Mouse (Mus musculus): ENCODE results near the gene Tiam1.
"Not testable (repeated sequence)": the region's sequence is repeated elsewhere in the genome, so short reads cannot be mapped to it uniquely, and the experiment has no call there.

Tiam1 gene

DNA sequence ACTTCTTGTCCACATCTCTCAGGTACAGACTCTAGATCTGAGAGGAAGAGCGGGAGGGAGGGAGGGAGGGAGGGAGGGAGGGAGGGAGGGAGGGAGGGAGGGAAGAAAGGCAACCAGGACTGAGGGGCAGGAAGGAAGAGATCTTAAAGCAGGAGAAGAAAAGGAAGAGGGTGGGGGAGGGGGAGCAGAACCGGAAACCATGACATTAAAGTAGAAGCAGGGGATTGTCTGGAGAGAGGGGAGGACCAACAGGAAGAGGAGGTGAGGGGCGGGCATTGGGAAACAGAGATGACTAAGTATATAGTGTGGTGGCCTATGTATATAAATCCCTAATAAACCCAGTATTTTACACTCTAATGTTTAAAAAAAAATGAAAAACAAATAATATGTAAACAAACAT is 34.1 kb downstream of the Tiam1 start:
- DNase-seq (ENCODE audit: low read depth, low spot score) = no peak

DNA sequence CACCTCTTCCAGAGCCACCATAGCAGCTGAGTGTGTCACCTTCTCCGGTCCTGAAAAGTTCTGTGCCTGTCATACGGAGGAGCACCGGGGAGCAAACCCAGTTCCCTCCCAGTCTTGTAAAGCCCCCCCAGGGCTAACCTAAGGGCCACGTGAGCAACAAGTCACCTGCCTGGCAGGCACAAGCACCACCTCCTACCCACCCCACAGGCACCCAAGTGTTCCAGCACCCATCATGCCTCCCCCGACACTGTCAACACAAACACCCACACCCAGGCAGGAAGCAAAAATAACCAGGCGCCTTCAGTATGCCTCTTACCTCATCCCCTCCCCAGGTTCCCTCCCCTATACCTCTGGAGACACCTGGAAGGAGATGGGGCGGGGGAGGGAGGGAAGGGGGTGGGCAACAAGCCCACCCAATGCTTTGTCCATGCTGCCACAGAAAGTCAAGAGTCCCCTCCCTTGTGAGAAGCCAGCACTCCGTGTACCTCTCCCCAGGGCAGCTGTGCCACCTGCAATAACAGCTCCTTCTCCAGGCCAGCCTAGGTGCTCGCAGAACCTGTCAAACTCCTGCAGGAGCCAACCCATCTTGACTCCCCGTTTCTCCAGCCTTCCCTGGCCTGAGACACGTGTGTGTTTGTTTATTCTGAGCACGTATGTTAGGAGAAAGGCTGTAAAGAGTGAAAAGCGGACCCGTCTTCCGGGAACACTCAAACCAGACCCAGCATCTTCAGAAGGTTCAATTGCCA is 38.7 kb downstream of the Tiam1 start:
- no peak for DNase-seq (ENCODE audit: low read depth, low spot score)

DNA sequence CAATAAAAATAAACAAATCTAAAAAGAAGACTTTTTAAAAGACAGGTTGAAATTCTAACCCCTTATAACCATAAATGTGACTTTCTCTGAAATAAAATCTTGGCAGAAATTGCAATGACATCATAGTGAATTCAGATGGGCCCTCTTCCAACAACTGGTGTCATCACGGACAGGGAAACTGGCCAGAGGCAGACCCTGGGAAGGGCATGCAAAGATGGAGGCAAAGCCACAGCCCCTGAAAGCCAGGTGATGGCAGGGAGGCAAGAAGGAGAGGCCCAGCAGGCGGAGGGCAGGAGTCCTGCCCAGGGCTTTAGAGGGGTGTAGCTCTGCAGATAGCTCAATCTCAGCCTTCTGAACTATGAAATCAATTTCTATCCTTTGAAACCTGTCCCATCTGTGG is 39.8 kb downstream of the Tiam1 start:
- DNase-seq (ENCODE audit: low read depth, low spot score) = no peak

DNA sequence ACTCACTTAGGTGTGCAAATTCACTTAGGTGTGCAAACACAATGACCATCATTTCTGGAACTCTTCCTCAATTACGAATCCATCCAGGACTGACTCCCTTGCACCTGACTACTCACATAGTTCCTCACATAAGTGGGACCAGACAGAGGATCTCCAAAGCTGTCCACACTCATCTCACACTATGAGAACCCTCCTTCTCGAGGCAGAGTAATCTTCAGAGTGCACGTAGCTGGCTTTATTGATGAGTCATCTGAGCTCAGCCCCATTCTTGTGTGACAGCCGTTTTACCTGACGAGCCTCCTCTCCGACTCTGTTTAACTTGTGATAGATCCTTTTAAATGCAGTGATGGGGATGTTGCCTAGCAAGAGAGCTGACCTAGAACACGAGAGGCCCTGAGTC is 41.0 kb downstream of the Tiam1 start:
- no peak for DNase-seq (ENCODE audit: low read depth, low spot score)

DNA sequence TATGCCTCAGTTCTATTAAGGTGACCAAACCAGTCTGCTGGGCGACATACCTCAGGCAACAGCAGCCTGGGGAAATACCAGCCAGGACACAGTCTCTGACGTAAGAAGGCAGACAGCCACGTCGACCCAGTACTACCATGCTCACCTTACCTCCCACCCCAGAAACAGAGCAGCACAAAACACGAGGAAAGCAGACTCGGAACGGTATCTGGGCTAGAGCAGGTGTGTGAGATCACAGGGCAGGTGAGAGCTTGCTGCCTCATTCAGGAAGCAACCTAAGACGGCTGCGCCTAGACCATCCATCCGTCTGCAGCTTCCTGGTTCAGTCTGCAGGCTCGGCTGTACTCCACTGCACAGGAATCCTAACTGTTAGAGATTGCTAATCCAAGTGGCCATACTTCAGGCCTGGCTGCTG is 45.4 kb downstream of the Tiam1 start:
- DNase-seq (ENCODE audit: low read depth, low spot score) = no peak

DNA sequence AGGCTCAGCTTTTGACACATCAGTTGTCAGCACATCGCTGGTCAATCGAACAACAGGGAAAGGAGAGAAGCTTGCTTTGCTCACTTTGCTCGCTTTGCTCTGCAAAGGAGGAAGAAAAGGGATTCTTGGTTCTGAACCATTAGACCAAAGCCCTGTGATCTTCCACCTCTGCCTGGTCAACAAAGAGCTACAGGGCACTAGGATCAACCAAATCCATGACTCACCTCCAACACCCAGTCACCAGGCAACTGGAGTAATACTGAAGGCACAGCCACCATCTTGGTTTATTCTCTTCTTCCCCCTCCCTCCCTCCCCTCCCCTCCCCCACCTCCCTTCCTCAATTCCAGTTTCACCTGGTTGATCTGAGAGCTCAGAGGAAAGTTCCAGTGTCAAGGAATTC is 45.8 kb downstream of the Tiam1 start:
- no peak for DNase-seq (ENCODE audit: low read depth, low spot score)

DNA sequence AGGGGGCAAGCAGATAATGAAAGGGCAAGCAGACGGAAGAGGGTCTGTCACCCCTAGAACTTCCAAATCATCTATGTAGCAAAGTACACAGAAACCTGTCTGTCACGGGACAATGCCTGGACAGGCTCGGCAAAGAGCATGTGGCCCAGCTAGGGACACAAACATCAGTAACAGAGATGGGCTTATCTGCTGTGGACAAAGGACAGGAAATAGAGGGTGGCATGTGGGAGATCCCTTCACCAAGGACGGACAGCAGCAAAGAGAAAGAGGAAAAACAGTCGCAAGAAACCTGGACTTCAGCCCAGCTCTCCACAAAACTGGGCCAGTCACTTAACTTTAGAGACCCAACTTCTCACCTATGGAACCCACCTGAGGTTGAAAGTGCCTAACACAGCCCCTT is 47.6 kb downstream of the Tiam1 start:
- no peak for DNase-seq (ENCODE audit: low read depth, low spot score)

DNA sequence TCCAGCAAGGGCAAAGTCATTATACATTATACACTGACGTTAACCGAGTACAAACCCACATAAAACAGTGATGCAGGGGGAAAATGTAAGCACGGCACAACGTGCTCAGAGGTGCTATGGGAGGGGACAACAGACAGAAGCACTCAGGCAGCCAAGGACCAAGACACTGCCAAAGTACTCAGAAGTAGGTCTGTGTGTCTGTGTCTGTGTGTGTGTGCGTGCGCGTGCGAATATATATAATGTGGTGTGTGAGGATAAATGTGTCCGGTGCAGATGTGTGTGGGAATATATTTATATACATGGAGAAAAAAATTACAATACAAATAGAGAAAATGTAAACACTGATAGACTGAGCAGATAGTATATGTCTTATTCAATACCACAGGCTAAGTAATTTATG is 50.6 kb downstream of the Tiam1 start:
- DNase-seq (ENCODE audit: low read depth, low spot score) = no peak

DNA sequence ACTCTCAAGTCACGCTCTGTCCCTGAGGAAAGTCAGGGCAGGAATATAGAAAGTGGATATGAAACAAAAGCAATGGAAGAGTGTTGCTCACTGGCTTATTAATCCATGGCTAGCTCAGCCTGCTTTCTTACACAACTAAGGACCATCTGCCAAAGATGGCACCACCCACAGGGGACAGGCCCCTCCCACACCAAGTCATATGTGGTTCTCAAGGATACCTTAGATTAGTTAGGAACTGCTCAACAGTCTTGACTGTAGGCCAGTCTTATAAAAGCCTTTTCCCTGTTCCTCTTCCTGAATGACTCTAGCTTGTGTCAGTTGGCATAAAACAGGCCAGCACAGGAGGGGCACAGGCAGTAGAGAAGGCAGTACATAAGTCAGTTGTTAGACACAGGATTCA is 51.7 kb downstream of the Tiam1 start:
- DNase-seq (ENCODE audit: low read depth, low spot score) = no peak

DNA sequence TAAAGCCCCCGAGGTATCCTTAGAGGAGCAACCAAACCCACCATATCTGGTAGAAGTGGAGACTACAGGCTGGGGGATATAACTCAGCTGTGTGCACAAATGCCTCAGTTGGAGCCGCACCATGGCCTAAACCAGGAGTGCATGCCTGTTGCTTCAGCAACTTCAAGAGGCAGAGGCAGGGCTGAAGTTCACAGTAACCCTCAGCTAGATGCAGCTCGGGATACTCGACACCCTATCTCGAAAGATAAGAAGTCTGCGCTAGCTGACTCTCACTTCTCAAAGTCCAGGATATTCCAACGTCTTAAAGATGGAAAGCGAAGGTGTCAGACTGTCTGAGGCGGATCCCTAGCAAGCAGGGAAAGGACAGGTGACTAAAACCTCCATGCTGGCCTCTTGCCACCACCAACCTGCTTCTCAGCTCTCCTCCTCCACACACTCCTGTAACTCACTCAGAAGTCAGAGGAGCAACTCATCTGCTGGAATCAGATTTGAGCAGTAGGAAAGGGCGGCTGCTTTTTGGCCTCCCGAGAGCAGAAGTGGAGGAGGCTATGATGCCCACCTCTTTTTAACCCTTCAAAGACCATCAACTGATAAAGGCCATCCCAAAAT is 52.4 kb downstream of the Tiam1 start:
- no peak for DNase-seq (ENCODE audit: low read depth, low spot score)

DNA sequence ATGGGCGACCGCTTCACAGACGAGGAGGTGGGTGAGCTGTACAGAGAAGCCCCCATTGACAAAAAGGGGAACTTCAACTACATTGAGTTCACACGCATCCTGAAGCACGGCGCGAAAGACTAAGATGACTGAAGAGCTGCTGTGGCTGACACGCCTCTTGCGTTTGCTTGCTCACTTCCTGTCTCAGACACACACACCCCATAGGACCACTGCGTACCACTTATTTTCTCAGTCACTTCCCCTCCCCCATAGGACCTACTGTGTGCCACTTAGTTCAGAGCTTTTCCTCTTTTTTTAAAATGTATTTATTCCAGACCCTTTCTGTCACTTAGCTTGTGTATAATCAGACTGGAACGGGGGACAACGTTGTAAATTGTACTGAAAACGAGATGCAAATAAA is 53.2 kb downstream of the Tiam1 start:
- DNase-seq (ENCODE audit: low read depth, low spot score) = no peak

DNA sequence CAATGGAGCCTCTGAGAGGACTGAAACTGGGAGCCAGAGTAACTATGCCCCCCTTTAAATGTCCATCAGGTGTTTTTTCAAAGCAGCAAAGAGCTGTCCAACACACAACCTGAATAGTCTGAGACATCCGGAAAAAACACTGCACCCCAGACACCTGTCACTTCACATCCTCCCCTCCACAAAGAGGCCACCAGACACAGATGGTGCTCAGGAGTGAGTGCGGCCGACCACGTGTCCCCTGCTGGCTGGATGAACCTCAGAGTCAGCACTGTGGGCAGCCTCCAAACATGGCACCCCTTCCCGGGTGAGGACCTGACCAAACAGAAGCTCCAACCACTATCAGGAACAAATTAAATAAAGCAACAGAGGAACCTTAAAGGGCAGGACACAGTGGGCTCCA is 56.3 kb downstream of the Tiam1 start:
- no peak for DNase-seq (ENCODE audit: low read depth, low spot score)

DNA sequence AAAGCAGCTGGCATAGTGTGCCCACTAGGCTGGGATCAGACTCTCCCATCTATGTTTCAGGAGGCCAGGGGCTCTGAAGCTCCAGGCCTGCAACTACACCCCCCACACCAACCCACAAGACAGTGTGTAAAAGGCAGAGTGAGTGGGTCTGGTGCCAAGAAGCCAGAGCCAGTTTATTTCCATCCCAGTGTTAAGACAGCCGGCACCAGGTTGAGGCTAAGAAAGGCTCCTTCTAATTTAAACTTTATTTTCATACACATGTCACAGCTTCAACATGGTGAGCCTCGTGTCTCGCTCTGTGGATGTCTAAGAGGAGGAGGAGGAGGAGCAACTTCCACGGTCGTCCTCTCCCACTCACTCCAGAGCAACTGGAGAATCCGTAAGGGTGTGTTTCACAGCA is 57.5 kb downstream of the Tiam1 start:
- no peak for DNase-seq (ENCODE audit: low read depth, low spot score)

DNA sequence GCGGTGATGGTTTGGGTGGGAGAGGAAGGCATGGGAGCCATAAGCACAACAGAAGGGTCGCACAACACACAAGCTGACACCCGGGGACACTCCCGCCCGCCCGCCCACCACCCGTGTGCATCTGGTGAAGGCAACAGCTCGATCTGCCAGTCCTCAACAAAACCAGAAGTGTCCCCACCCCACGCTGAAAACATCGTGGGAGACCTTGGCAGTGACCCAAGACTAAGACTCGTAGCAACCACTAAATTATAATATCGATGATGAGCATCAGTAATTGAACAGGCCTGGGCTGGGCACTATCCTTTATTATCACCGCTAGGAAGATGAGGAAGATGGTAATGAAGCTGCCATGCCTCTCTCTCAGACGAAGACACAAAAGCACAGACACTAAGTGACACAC is 58.0 kb downstream of the Tiam1 start:
- no peak for DNase-seq (ENCODE audit: low read depth, low spot score)

DNA sequence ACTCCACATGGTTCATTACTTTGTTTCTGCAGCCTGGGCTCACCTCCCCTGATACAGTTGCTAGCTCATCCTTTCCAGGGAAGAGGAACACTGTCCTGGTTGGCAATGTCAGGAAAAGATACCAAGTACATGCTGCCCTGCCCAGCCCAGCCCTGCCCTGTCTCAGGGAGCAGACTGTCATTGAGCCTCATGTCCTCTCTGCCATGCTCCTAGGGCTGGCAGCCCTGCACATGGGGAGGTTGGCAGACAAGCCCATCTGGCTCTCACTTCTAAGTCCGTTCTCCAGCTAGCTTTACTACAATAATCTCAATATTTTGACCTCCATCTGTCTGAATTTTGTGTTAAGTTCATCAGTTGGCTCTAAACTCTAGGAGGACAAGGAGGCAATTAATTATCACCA is 62.4 kb downstream of the Tiam1 start:
- DNase-seq (ENCODE audit: low read depth, low spot score) = no peak

DNA sequence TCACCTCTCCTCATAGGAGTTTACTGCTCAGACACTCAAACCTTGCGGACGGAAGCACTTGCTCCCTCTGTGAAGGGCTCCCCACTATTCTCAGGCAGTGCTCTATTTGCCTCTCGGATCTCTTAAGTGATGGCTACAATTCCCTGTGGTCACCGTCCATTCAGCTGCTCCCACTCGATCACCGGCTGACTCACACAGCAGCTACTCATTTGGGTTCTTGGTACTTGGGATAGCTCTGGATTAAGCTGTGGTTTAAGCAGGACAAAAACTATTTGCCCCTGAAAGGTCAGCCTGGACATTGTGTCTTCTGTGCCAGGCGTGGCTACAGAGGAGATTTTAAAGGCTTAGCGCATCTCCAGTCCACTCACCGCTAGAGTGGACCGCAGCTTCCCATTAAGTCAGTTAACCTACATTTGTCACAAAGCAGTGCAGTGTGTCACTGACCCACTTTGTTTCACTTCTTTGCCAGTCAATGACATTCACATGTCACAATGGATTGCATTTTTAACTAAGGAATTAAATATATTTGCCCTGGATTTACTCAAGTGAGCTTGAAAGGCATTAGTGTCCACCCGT is 64.7 kb downstream of the Tiam1 start:
- no peak for DNase-seq (ENCODE audit: low read depth, low spot score)

DNA sequence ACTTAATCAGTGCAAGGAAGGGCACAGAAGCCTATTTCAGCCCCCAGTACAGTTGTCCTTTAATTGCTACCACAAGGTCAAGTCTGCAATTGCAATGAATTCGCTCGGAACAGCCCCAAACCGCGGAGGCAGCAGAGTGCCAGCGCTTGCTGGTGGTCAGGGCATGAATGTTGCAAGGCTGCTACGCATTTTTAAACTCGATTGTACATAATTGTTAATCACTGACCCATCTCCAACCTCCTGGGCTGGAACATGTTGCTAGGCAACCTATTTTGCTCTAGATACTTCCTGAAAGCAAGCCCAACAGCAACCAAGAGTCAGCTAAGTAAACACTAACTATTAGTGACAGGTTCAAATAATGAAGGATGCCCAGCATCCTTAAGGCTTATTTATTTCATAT is 70.1 kb downstream of the Tiam1 start:
- DNase-seq (ENCODE audit: low read depth, low spot score) = no peak

DNA sequence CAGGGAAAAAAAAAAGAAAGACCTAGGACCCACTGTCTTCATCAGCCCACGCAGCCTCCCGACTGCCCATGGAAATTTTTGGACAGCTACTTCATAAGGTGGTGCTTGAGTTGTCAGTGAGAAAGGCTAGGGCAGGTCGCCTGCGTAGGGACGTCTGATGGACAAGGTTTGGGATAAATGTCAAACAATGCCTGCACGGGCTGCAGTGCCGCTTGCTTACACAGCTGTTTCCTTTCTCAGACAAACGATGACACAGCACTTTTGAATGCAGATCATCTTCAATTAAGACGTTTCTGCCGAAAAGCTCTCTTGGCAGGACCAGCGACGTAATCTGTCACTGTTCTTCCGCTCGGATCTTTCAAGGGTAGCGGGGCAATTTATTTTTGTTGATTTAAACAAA is 70.9 kb downstream of the Tiam1 start:
- DNase-seq (ENCODE audit: low read depth, low spot score) = no peak

DNA sequence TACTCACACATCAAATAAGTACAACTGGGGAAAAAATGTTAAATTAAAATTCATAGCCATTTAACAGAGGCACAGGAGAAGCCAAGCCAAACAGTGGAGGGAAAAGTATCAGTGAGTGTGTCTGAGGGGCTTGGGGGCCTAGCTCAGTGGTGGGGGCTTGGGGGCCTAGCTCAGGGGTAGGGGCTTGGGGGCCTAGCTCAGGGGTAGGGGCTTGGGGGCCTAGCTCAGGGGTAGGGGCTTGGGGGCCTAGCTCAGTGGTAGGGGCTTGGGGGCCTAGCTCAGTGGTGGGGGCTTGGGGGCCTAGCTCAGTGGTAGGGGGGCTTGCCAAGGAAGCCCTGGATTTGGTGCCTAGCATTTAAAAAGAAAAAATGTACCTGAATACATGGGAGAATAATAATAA is 72.4 kb downstream of the Tiam1 start:
- DNase-seq (ENCODE audit: low read depth, low spot score) = not testable (repeated sequence)

DNA sequence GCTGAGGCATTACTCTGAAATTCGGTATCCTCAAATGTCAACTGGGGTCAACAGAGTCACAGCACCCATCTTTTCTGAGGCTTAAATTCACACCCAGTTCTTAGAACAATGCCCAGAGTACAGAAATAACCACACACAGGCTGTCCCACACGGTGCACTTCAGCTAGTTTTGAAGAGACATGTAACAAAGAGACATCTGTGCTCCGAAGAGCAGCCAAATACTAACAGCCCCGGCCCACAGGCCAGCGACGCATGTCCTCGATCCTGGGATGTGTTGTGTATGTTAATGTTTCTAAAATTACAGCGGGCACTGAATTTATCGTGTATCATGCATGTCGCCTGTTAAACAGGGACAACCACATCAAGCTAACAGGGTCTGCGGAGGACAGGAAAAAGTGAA is 73.5 kb downstream of the Tiam1 start:
- DNase-seq (ENCODE audit: low read depth, low spot score) = no peak

DNA sequence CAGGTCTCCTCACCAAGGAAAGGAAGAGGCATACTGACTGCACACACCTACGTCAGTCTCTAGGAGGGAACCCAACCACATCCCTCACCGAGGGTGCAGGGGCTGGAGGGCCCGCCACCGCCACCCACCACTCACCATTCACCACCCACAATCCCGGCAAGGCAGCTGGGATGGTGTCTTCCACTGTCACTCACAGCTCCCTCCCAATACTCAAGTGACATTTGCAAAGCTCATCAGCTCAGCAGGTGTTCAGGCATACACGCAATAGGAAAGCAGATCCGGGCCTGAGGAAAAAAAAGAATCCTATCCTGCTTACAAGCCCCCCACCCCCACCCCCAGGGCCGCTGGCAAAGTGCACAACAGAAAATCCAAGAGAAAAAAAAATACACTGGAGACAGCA is 74.4 kb downstream of the Tiam1 start:
- DNase-seq (ENCODE audit: low read depth, low spot score) = no peak

DNA sequence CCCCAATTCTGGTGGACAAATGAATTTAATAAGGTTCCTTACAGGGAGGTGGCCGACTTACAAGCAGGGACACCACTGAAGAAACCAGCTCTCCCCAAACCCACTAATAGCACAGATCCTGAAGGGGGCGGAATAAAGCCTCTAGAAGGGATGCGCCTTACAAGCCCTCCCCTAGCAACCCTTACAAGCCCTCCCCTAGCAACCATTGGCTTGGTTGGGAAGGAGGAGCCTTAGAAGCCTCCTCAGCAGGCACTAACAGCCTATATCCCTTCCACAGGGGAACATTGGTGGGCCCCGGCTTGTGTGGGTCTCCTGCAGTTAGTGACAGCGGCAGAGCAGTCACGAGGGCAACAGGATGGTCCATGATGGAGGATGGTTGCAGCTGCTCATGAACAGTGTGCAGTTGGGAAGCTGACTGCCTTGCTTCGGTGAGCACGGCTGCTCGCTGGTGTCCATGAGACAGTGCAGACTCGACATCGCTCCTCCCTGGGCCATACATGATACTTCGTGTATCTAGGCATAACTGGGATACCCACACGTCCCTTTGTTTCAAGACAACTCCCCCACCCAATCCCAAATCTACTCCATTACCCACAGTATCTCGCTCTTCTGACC is 90.6 kb downstream of the Tiam1 start:
- DNase-seq (ENCODE audit: low read depth, low spot score) = no peak

DNA sequence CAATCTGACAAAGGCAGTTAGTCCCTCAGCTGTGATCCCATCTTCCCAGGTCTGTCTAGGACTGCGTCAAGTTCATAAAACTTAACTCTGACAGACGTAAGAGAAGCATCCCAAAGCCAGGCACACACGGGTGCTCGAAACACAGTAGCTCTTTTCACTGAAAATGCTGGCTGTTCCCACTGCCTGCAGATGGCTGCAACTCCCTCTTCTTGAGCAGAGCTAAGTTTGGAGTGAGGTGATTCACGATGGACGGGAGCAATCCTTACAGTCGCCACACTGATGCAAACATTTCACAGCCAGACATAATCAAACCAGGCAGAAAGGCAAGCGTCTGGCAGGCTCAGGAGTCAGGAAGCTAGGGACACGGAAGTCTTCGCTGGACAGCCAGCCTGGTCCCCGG is 91.2 kb downstream of the Tiam1 start:
- DNase-seq (ENCODE audit: low read depth, low spot score) = no peak
